Mouse (Mus musculus): ENCODE results near the gene Ccl5.

DNA sequence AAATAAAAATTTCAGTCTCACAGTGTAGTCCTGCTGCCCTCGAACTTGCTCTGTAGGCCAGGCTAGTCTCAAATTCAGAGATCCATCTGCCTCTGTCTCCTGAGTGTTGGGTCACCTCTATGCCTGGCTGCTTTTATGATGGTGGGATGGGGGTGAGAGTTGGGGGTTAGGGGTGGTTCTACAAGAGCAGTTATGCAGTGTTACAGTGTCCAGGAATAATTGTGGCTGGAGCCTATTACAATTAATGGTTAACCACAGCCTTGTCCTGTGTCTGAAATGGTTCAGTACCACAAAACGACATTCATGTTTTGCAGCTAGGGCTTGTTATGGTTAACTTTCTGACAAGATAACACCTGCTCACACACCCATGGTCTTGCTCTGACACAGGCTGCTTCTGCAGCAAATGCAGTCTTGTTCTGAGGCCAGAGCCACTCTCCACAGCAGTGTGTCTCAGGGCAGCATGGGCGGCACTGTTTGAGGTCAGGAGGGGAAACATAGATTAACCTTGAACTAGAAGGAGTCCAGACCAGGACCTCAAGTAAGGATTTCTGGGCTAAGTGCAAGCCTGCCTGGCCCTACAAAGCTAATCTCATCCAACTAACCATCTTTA is 8.5 kb upstream of the Ccl5 start:
- TF ChIP-seq CTCF (IDR thresholded peaks at IDR 0.05; ENCODE audit: borderline replicate concordance, control insufficient read depth, extremely low read depth, insufficient read depth, low read length, poor library complexity): no peak
- TF ChIP-seq POLR2A (IDR thresholded peaks at IDR 0.05; ENCODE audit: control insufficient read depth, extremely low read depth, insufficient read depth, low read length, poor library complexity): no peak

Data from thymus, adult 2 months (tissue).